Mouse (Mus musculus) lung, embryonic 14.5 days (tissue): ENCODE measurements around the gene Robo1. TPM values are rescaled to one million over a fixed set of nuclear protein-coding genes. Genes with fewer than 3 reads are reported as not detected.

Source experiments
- ATAC-seq: fragments of 200-750 bp; cut with Nextera tagmentation; 2 replicates; pipeline ENCODE4 v1.8.0; 2017; ENCODE audit warnings: mild to moderate bottlenecking, moderate TSS enrichment, moderate library complexity; ENCODE audit not compliant: insufficient read depth
- DNase-seq: peaks from one replicate; pipeline ENCODE4 v3.0.0-alpha.2; 2015
- H3K27ac ChIP-seq: fragments of 300-500 bp; sonication (generic); 2 replicates; pipeline ENCODE4 v1.5.1; 2014; ENCODE audit warnings: low read depth, mild to moderate bottlenecking, moderate library complexity
- H3K27me3 ChIP-seq: fragments of 300-500 bp; sonication (generic); 2 replicates; pipeline ENCODE4 v1.6.1; 2014; ENCODE audit warnings: low read length, control low read depth; ENCODE audit not compliant: insufficient read depth
- H3K36me3 ChIP-seq: fragments of 300-500 bp; sonication (generic); 2 replicates; pipeline ENCODE4 v1.6.1; 2014; ENCODE audit warnings: control low read depth; ENCODE audit not compliant: insufficient read depth
- H3K4me1 ChIP-seq: fragments of 300-500 bp; sonication (generic); 2 replicates; pipeline ENCODE4 v1.6.1; 2014; ENCODE audit warnings: antibody characterized with exemption, control low read depth; ENCODE audit not compliant: insufficient read depth
- H3K4me2 ChIP-seq: fragments of 300-500 bp; sonication (generic); 2 replicates; pipeline ENCODE4 v1.6.1; 2014; ENCODE audit warnings: mild to moderate bottlenecking
- H3K4me3 ChIP-seq: fragments of 300-500 bp; sonication (generic); 2 replicates; pipeline ENCODE4 v1.5.1; 2014; ENCODE audit warnings: low read depth, low read length
- H3K9ac ChIP-seq: fragments of 300-500 bp; sonication (generic); 2 replicates; pipeline ENCODE4 v1.6.1; 2014
- H3K9me3 ChIP-seq: fragments of 300-500 bp; sonication (generic); 2 replicates; pipeline ENCODE4 v1.6.1; 2016; ENCODE audit warnings: low read depth, low read length, control low read depth
- CTCF ChIP-seq: IDR thresholded peaks from 2 replicates; pipeline ENCODE4 v1.5.1; 2016; ENCODE audit warnings: antibody characterized with exemption, low read depth
- WGBS: fragments of 180-500 bp; shearing (Covaris S2); extraction: QIAGEN DNeasy Blood & Tissue Kit; methylation state at CpG from one replicate; pipeline ENCODE4 v1.1.7; 2014; 5-methylcytosine and 5-hydroxymethylcytosine counted together
- polyA plus RNA-seq: library from polyadenylated mRNA; unstranded; fragments of >200 nt; fragmentation: Nextera tagmentation; extraction: Ambion mirVana; gene quantifications from 2 replicates; pipeline ENCODE4 v1.2.1, GENCODE M21; 2014

The Robo1 gene
- polyA plus RNA-seq, 1 experiment from 2014 or later = 38.6 TPM

GRCm38 (mm10) chr16:72708526-72708925, 400.4 kb downstream of the Robo1 start:
- no peaks in the 10 kb centered on the region for H3K4me1 ChIP-seq
- no peaks in the 10 kb centered on the region for H3K36me3 ChIP-seq
- TF ChIP-seq CTCF = no peak
- DNase-seq = no peak
- no peak overlapping the region for H3K9ac ChIP-seq
- no peak overlapping the region for H3K27ac ChIP-seq
- no peaks in the 10 kb centered on the region for H3K27me3 ChIP-seq
- WGBS = 84% methylated on average over 2 of the region's 2 CpGs
- H3K9me3 ChIP-seq = no peaks in the 10 kb centered on the region
- H3K4me2 ChIP-seq = no peak overlapping the region
- H3K4me3 ChIP-seq = no peak overlapping the region
- ATAC-seq = no peak

- H3K4me3 ChIP-seq = no peak overlapping the region
- H3K4me2 ChIP-seq = no peak overlapping the region
- no peak overlapping the region for H3K27ac ChIP-seq
- WGBS = 41% methylated on average over 9 of the region's 9 CpGs
- H3K27me3 ChIP-seq = no peaks in the 10 kb centered on the region
- no peaks in the 10 kb centered on the region for H3K9me3 ChIP-seq
- H3K9ac ChIP-seq = no peak overlapping the region
- DNase-seq (peak; percentile 23), ATAC-seq (no peak)
- no peaks in the 10 kb centered on the region for H3K36me3 ChIP-seq
- TF ChIP-seq CTCF = no peak
- peaks cover 7% of the 10 kb centered on the region; the same call in 1 of the 2 replicates for H3K4me1 ChIP-seq
These were observed 409.2 kb downstream of the Robo1 start for GRCm38 (mm10) chr16:72717118-72717802.

GRCm38 (mm10) chr16:72719063-72719462, 411.0 kb downstream of the Robo1 start:
- Histone ChIP-seq H3K4me1 (peaks cover 7% of the 10 kb centered on the region; the same call in 1 of the 2 replicates), H3K4me3 (no peak overlapping the region), H3K27me3 (no peaks in the 10 kb centered on the region), H3K9ac (no peak overlapping the region), H3K4me2 (no peak overlapping the region), H3K36me3 (no peaks in the 10 kb centered on the region), H3K27ac (no peak overlapping the region), H3K9me3 (no peaks in the 10 kb centered on the region)
- no peak for ATAC-seq
- TF ChIP-seq CTCF = no peak
- no peak for DNase-seq
- 84% methylated on average over 4 of the region's 4 CpGs for WGBS

GRCm38 (mm10) chr16:72720979-72721378, 412.9 kb downstream of the Robo1 start:
- ATAC-seq (no peak; the same call in 1 of the 2 replicates), DNase-seq (no peak)
- 62% methylated on average over 4 of the region's 4 CpGs for whole genome bisulfite sequencing
- Histone ChIP-seq H3K4me3 (no peak overlapping the region), H3K9ac (no peak overlapping the region), H3K9me3 (no peaks in the 10 kb centered on the region), H3K27me3 (no peaks in the 10 kb centered on the region), H3K4me2 (no peak overlapping the region), H3K4me1 (peaks cover 7% of the 10 kb centered on the region; the same call in 1 of the 2 replicates), H3K36me3 (no peaks in the 10 kb centered on the region), H3K27ac (no peak overlapping the region)
- no peak for TF ChIP-seq CTCF

GRCm38 (mm10) chr16:72721713-72722481, 413.8 kb downstream of the Robo1 start:
- no peak overlapping the region for H3K9ac ChIP-seq
- no peak for TF ChIP-seq CTCF
- no peaks in the 10 kb centered on the region for H3K9me3 ChIP-seq
- peaks cover 7% of the 10 kb centered on the region; the same call in 1 of the 2 replicates for H3K4me1 ChIP-seq
- ATAC-seq = peak; percentile 60; the same call in 1 of the 2 replicates
- 62% methylated on average over 14 of the region's 14 CpGs for WGBS
- no peaks in the 10 kb centered on the region for H3K27me3 ChIP-seq
- peak overlapping the region; percentile 68; the same call in 1 of the 2 replicates for H3K27ac ChIP-seq
- peak overlapping the region; percentile 8; the same call in 1 of the 2 replicates for H3K4me2 ChIP-seq
- H3K36me3 ChIP-seq = no peaks in the 10 kb centered on the region
- peak; percentile 82 for DNase-seq
- no peak overlapping the region for H3K4me3 ChIP-seq

GRCm38 (mm10) chr16:72734234-72734633, 426.1 kb downstream of the Robo1 start:
- WGBS = 71% methylated on average over 5 of the region's 5 CpGs
- no peak for TF ChIP-seq CTCF
- ATAC-seq (no peak), DNase-seq (no peak)
- H3K36me3 ChIP-seq = no peaks in the 10 kb centered on the region
- no peaks in the 10 kb centered on the region for H3K27me3 ChIP-seq
- no peak overlapping the region for H3K27ac ChIP-seq
- H3K4me3 ChIP-seq = no peak overlapping the region
- no peaks in the 10 kb centered on the region for H3K9me3 ChIP-seq
- peaks cover 27% of the 10 kb centered on the region for H3K4me1 ChIP-seq
- H3K9ac ChIP-seq = no peak overlapping the region
- H3K4me2 ChIP-seq = no peak overlapping the region

GRCm38 (mm10) chr16:72735175-72735574, 427.1 kb downstream of the Robo1 start:
- Histone ChIP-seq H3K4me1 (peaks cover 27% of the 10 kb centered on the region), H3K27ac (no peak overlapping the region), H3K4me3 (no peak overlapping the region), H3K4me2 (0 out of 2 replicates have a peak overlapping the region, but pooled peaks have one; percentile 5), H3K9ac (no peak overlapping the region), H3K9me3 (no peaks in the 10 kb centered on the region), H3K36me3 (no peaks in the 10 kb centered on the region), H3K27me3 (no peaks in the 10 kb centered on the region)
- DNase-seq (peak; percentile 92), ATAC-seq (peak; percentile 77)
- 17% methylated on average over 11 of the region's 11 CpGs for WGBS
- TF ChIP-seq CTCF = no peak
